Mouse (Mus musculus) mouse embryonic stem cell (cell line): ENCODE data around the gene Atp8a2.

Experiments
- in situ Hi-C, 2 experiments: fragments of 300-500 bp; cut with MboI; formaldehyde crosslinking; loops; 1 replicate in 1 of 2; 3 replicates in 1 of 2; pipeline ENCODE4 v1.14.3; 2019 to 2020; ENCODE audit warnings: low sequenced_read_pairs in 2 of 2, low pct_unique_long_range_greater_than_20kb in 1 of 2, mixed read lengths in 1 of 2; ENCODE audit not compliant: unreplicated experiment in 1 of 2

Atp8a2 gene

DNA sequence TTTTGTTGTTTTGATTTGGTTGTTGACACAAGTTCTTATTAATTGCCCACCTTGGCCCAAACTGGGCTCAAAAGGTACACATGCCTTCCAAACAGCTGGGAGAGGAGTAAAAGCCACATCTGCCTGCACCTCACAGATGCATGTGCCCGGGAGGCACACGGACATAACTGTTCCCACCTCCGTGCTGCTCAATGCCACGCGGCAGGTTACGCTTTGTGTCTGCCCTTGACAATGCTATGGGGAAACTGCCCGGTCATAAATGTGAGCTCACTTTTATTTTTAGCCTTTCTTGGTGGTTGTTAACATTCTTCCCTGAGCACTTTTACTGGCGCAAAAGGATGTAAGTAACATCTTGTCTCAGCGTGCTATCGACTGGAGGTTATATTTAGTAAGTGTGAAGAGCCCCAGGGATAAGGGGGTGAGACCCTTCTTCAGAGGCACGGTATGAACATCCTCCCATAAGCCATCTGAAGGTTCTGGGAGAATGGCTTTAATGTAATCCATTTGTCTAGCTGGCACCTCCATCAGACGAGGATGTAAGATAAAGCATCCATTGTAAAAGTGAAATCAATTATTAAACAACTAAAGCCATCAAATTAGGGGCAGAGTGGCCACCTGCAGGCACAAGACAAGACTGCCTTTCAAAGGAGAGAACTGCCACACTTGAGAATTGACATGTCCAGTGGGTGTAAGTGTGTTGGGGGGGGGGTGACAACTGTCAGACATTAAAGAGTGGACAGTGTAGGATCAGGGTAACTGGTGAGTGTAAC, 24.5 kb downstream of the Atp8a2 start:
- in situ Hi-C loops = no loop called here

DNA sequence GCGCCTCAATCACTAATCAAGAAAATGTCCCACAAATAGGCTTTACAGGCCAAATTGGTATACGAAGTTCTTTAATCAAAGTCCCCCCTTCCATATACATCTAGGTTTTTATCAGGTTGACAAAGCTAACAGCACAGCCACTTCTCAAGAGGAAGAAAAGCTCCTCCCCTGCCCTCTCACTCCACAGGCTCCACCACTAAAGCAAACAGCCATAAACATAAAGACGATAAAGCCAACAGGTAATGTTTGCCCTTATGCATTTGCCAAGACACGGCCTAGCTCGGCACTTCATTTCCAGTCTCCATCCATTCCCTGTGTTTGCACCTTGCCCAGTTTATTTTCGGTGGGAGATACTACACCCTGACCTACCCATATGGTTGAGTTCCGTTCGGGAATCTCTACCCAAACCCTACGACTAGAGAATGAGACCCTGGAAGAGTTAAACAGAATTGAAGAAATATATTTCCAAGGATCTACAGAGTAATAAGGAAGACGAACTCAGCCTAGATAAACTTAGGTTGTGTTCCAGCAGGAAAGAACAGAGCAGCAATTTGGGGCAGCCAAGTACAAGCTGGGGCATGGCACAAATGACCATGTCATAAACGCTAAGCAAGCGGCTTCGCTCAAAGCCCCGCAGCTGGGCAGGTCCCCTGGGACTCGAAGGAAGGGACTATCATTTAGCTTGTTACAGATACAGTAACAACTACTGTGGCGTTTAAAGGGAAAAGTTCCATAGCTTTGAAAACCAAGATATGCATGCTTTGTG, 26.0 kb downstream of the Atp8a2 start:
- in situ Hi-C loops = no loop called here

DNA sequence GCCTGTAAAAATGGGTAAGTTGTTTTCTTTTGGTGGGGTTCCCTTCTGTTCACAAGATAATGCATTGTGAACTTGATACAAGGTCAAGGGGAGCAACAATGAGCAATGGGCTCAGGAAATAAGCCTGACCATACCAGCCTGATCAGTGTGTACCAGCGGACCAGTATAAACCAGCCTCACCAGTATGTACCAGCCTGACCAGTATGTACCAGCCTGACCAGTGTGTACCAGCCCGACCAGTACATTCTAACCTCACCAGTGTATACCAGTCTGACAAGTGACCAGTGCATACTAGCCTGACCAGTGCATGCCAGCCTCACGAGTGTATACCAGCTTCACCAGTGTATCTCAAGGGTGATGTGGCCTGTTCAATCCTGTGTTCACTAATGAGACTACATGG, 33.6 kb downstream of the Atp8a2 start:
- in situ Hi-C loops = no loop called here

DNA sequence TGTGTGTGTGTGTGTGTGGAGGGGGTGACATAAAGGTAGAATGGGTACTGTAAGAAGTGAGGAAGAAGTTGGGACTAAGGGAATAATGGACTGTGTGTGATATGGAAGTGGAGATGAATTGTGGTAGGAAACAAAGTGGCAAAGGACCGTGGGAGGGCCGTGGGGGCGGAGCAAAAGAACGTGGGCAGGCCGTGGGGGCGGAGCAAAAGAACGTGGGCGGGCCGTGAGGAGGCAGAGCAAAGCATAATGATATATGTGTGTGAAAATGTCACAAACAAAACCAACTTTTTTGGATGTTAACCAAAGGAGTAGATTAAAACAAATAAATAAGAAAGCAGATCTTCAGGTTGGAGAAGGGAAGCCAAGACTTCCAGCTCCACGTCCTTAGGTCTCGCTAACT, 44.6 kb downstream of the Atp8a2 start:
- in situ Hi-C loops = no loop called here

DNA sequence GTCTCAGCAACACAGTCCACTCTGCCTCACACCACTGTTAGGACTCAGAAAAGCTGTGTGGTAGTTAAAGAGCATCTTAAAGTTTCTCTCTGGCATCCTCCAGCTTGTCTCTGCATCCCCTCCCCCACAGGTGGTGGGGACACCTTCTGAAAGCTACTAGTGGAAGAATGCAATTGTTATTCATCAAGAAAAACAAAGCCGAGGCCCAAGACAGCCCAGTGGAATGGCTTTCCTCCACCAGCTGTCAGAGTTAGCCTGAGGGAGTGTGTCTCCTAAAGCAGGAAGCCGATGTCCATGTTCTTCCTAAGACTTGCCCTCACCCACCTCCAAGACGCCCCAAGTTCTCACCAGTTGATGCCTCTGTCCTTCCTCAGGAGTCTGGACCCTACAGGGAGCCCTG, 48.1 kb downstream of the Atp8a2 start:
- in situ Hi-C loops = no loop called here

DNA sequence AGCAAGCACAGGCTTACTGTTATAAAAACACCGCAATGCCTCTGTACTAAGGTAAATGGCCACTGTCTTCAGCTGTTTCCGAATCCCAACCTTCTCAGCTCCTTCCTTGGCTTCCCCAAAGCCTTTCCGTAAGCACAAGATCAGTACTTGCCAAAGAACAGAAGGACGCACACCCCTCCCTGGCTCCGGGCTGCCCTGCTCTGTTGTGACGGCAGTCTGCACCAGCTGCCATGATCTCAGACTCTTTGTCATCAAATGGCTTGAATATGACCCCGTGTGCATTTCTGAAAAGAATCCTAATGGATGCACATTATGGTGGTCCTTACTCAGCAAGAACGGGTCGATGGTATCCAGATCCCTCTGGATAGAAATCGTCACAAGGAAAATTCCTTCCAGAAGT, 53.7 kb downstream of the Atp8a2 start:
- in situ Hi-C loops = no loop called here

DNA sequence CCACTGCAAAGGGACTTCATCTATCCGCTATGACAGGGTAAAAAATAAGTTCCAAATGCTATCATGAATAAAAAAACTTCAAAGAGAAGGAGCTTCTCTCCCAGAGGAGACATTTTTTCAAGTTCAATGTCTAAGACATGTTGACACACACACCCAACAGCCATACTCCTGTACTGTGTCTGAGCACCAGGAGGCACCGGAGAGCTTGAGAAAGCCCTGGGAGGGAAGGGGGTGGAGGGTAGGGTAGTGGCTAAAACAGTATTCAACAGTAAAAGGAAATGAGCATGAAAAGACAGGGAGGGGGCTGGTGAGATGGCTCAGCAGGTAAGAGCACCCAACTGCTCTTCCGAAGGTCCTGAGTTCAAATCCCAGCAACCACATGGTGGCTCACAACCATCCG, 58.6 kb downstream of the Atp8a2 start:
- in situ Hi-C loops = no loop called here

DNA sequence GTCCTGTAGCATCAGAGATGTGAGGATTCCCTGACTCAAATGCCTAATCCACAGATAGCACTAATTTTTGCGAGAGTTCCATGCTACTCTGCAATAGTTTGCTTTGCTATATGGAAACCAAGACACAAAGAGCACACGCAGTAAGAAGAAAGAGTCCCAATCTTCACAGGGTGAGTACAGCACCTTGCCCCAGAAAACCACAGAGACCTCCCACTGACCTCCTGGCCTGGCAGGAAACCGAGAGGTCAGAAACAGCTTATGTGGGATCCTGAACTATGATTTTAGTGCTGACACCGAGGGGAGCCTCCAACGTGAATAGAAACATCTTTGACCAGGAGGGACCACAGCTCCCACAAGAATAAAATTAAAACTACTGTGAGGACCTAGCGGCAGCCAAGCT, 59.2 kb downstream of the Atp8a2 start:
- in situ Hi-C loops = no loop called here

DNA sequence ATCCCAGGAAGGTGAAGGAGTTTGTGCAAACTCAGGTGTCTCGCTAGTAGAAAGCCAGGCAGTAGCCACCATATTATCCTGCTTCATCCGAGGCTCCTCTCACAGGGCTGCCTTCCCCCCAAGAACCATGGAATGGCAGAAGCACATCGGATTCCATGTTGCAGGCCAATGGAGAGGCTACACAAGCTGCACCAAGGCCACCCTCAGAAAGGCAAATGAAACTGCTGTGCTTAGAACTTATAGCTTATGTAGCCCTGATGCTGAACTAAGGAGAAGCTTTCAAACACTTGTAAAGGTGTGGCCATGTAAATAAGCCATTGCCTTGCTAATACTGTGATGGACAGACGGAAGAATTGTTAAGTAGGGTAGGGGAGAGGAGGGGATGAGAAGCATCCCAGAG, 61.2 kb downstream of the Atp8a2 start:
- in situ Hi-C loops = no loop called here

DNA sequence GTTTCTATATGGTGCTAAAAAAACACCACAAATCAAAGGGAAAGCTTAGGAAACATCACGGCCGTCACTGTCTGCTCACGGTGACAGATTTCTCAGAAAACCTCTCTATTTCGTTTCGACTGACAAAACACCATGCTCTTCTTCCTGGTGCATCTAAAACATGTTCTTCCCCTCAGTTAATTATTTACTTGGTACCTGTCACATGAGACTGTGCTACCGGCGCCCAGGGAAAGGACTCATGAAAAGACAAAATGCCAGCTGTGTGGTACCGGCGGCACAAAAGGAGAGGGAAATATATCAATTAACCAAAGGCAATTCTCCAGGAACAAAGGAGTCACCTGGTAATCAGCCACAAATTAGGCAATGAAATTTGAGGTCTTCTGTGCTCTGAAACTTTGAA, 62.3 kb downstream of the Atp8a2 start:
- in situ Hi-C loops = no loop called here

DNA sequence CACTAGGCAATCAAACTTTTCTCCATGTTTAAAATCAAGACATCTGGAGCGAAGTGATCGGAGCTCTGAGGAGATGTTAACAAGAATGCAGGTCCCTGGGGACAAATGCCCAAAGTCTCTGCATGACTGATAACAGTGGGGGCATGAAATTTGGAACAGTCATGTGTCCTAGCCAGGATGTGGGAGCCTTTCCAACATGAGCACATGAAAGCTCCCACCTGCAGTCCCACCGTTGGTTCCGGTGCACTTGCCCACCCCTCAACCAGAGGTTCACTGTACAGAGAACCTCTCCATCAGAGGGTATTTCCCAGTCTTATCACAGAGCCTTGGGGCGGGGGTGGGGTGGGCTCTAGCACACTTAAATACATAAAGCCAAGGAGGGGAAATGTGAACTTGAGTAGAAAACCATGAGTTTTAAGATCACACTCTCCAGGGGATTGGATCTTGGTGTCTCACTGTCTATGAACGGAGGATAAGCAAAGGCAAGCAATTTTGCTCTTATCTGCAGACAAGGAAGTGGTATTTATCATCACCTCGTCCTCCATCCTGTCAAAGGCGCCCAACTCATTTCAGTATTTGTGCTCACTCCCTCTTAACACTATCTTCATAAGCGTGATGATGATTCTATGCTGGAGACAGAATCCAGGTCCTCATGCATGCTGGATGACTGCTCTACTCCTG, 65.6 kb downstream of the Atp8a2 start:
- in situ Hi-C loops = no loop called here

DNA sequence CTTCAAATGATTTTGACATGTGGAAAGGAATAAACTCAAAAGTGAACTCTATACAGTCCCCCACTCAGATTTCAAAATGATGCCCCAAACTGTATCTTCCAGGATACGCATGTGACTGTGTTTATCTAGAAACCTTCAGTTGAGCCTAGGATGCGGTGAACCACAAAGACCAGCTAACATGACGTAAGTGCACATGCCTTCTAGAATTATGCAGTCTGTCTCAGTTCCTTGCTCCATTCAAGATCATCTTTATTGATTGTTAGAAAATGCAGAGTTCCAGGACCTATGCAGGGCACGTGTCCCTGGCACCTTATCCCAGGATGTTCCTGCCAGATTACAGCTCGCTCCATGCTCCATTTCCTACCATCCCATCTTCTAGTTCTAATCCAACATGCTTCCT, 67.4 kb downstream of the Atp8a2 start:
- in situ Hi-C loops = no loop called here

DNA sequence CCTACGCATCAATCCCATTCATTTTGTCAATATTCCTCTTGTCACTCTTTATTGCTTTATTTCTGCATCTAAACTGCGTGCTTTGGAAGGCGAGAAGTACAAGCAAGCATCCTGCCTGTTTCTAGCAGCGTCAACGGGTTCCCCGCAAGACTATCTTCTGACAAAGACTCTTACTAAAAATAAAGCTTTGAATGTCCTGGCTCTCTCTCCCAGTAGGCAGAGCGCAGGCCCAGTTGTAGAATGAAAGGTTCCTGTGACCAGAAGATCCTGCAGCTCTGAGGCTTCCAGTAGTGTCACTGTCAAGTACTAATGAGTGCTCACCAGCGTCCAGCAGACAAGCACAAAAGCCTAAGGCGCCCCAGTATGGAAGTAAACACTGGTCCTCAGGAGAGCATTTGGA, 71.8 kb downstream of the Atp8a2 start:
- in situ Hi-C loops = no loop called here

DNA sequence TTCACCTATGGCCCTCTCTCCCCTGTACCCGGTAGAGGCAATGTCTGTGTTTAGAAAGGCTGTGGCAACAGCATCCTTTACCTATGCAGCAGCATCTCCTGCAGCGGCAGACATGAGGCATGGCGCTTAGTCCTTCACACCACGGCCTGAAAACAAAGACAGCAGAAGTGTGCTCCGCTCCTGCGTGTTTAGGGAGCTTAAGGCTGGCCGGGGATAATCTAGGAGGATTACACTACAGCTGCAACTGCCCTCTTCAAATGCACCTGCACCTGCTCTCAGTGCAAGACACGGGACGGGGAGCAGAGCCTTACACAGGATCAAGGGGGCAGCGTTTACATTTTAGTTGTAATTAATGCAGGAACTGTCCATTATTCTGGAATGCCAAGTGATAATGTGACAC, 75.4 kb downstream of the Atp8a2 start:
- in situ Hi-C loops = no loop called here

DNA sequence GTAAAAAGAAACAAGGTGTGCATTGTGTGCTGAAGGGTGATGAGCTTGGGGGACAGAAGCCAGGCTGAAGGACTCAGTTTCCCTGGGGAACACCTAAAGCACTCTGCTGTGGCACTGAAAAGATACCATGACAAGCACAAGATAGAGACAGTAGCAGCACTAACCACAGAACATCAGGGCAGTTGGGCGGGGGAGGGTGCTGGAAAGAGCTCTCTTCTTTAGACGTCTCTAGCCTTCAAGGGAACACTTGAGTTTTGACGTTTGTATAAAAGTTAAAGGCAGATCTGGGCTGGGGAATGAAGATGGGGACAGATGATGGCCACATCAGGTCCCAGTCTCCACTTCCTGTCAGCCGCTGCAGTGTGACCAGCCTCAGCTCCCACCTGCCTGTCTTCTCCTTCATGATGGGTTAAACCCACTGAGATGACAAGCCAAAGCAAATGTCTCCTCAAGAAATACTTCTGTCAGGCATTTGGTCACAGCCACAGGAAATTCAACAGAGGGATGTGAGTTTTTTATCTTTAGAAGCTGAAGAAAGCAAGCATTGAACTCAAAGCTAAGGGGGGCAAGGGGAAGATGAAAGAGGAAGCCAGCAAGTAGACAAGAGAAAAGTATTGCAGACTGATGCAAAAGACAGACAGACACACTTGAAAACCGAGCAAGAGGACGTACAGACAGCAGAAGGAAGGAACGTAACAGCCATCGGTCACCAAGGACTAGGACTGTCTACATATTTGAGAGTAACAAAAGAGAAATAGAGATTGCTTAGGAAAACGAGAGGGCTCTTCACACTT, 79.0 kb downstream of the Atp8a2 start:
- in situ Hi-C loops = no loop called here

DNA sequence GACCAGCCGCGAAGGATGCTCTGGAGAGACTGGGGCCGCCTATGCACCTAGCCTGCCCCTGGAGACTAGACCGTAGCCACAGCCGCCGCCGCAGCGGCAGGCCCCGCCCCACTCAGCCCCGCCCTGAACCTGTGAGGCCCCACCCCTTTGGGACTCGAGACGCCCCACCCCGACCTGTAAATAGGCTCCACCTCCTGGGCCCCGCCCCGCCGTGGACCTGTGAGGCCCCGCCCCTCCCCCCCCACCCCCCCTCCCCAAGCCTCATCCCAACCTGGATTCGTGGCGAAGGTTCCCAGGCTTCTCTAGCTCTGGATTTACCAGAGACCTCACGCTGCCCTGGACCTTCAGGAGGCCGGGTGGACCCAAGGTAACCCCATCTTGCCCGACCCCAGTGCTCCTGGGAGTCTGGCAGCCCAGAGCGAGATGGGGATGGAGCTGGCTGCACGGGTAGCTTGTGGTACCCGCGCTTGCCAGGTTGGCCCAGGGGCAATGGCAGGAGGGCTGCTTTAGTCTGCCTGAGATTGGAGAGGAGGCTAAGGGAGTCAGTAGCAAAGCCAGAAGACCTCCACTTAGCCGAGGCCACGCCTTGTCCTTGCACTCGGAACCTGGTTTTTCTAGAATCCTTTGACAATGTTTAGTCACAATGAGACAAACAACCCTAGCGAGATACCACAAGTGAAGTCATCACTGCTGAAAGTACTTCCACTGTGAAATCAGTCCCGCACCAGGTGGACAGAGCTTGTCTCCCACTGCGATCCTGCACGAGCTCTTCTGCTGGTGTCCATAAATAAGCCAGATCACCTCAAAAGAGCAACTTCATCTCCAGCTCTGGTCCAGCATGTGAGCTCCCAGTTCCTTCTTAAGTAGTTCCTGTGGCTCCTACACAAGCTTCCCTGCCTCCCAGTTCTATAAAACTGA, 109.9 kb downstream of the Atp8a2 start:
- in situ Hi-C loops = no loop called here

DNA sequence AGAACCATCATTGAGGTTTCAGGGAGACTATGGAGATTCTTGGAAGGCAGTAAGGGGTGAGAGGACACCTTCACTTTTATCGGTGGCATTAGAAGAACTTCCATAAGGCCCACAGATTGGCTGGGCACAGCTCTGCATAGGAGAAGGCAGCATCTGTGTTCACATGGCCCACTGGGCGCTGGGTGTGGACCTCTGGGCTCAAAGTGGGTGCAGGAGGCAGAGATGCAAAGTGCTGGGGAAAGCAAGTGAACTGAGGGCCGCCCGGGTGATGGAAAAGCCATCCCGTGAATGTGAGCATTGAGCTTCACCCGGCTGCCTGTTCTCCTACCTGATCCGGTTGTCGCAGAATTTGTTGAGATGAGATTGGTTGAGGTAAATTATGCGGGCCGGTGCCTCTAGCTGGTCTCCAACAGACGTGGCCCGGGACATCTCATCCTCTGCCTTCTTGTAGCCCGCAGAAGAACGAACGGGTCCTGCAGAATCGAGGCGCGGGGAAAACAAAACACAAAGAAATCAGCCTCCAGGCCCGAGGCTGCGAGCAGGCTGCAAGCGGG, 110.6 kb downstream of the Atp8a2 start:
- in situ Hi-C loops = no loop called here

DNA sequence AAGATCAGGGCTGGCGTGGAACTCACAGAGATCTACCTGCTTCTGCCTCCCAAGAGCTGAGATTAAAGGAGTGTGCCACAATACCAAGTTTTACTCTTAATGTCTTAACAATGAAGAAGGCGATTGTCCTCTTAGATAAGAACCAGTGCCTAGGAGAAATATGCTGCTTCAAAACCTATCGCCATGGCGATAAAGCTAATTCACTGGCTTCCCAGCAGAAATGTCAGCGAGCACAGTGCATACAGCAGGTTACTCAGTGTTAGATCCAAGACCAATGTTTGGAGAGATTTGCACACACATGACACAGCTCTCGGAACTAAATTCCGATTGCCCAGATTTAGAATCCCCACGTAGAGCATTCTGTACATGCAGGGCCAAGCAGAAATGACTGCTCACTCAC, 114.2 kb downstream of the Atp8a2 start:
- in situ Hi-C loops = no loop called here
